Mouse (Mus musculus) olfactory bulb, adult 2 months (tissue): ENCODE measurements around the gene Rdh7. TPM values are rescaled to one million over a fixed set of nuclear protein-coding genes. Genes with fewer than 3 reads are reported as not detected.
"Not testable (repeated sequence)": the region's sequence is repeated elsewhere in the genome, so short reads cannot be mapped to it uniquely, and the experiment has no call there.

Source experiments
- H3K27ac ChIP-seq: fragments of 200-500 bp; 2 replicates; pipeline ENCODE4 v1.5.1; 2012; ENCODE audit warnings: low read depth, low read length; ENCODE audit not compliant: insufficient read depth
- H3K4me1 ChIP-seq: fragments of 200-500 bp; 2 replicates; pipeline ENCODE4 v1.6.1; 2012; ENCODE audit warnings: low read length; ENCODE audit not compliant: control insufficient read depth, insufficient read depth
- H3K4me3 ChIP-seq: fragments of 200-500 bp; 2 replicates; pipeline ENCODE4 v1.5.1; 2012; ENCODE audit warnings: mild to moderate bottlenecking, low read depth, low read length, moderate library complexity; ENCODE audit not compliant: insufficient read depth
- CTCF ChIP-seq: fragments of 200-500 bp; IDR thresholded peaks from 2 replicates; pipeline ENCODE4 v1.5.1; 2012; ENCODE audit warnings: low read depth, mild to moderate bottlenecking, low read length, moderate library complexity; ENCODE audit not compliant: insufficient read depth
- POLR2A ChIP-seq: fragments of 200-500 bp; IDR thresholded peaks from 2 replicates; pipeline ENCODE4 v1.6.1; 2012; ENCODE audit warnings: mild to moderate bottlenecking, low read depth, low read length, moderate library complexity; ENCODE audit not compliant: insufficient read depth
- WGBS: fragments of 180-500 bp; shearing (Covaris S2); methylation state at CpG from one replicate; pipeline ENCODE4 v1.1.7; 2018; 5-methylcytosine and 5-hydroxymethylcytosine counted together
- polyA plus RNA-seq: library from polyadenylated mRNA; stranded (reverse); fragments of >200 nt; gene quantifications from 2 replicates; pipeline ENCODE4 v1.2.4, GENCODE M21; 2012; ENCODE audit warnings: low replicate concordance; ENCODE audit not compliant: missing spikeins, insufficient read depth, insufficient read length

The Rdh7 gene
- polyA plus RNA-seq, 1 experiment: not detected

- H3K4me1 ChIP-seq: no peaks in the 10 kb centered on the region
- 73% methylated on average over 3 of the region's 3 CpGs for WGBS
These were observed 9.4 kb downstream of the Rdh7 start for GRCm38 (mm10) chr10:127879155-127879688.

GRCm38 (mm10) chr10:127878262-127879057 is 10.2 kb downstream of the Rdh7 start:
- TF ChIP-seq CTCF: no peak
- TF ChIP-seq POLR2A: no peak
- H3K4me1 ChIP-seq: no peaks in the 10 kb centered on the region
- 83% methylated on average over 3 of the region's 3 CpGs for WGBS
- H3K27ac ChIP-seq: no peak overlapping the region
- no peak overlapping the region for H3K4me3 ChIP-seq

More at GRCm38 (mm10) chr10:127879155-127879688, 9.4 kb downstream of the Rdh7 start:
- H3K27ac ChIP-seq: no peak overlapping the region
- H3K4me3 ChIP-seq: no peak overlapping the region
- TF ChIP-seq POLR2A: no peak
- TF ChIP-seq CTCF: no peak

- Histone ChIP-seq H3K4me3 (no peak overlapping the region), H3K27ac (no peak overlapping the region), H3K4me1 (no peaks in the 10 kb centered on the region)
- 68% methylated on average over 2 of the region's 2 CpGs for WGBS
- TF ChIP-seq CTCF (no peak), POLR2A (no peak)
These were observed 10.9 kb downstream of the Rdh7 start for GRCm38 (mm10) chr10:127877681-127878080.

GRCm38 (mm10) chr10:127872484-127872883 is 16.1 kb downstream of the Rdh7 start:
- 79% methylated on average over 4 of the region's 4 CpGs for WGBS
- H3K4me3 ChIP-seq: no peak overlapping the region
- TF ChIP-seq POLR2A (no peak), CTCF (no peak)
- H3K4me1 ChIP-seq: no peaks in the 10 kb centered on the region
- H3K27ac ChIP-seq: no peak overlapping the region

GRCm38 (mm10) chr10:127866232-127866631 is 22.4 kb downstream of the Rdh7 start, which contains the start of gene Rdh16f2:
Gene Rdh16f2 (plus strand): TSS chr10:127866474.
- no peak for TF ChIP-seq CTCF
- TF ChIP-seq POLR2A: no peak
- no peak within 1 kb of the TSS for H3K4me3 ChIP-seq
- H3K27ac ChIP-seq: no peak within 1 kb of the TSS
- 89% methylated on average over 3 of the region's 3 CpGs for WGBS
- H3K4me1 ChIP-seq: no peaks in the 10 kb centered on the region

GRCm38 (mm10) chr10:127864931-127865330 is 23.7 kb downstream of the Rdh7 start:
- H3K4me1 ChIP-seq: no peaks in the 10 kb centered on the region
- TF ChIP-seq CTCF (no peak), POLR2A (no peak)
- no peak overlapping the region for H3K27ac ChIP-seq
- no peak overlapping the region for H3K4me3 ChIP-seq

- TF ChIP-seq POLR2A (no peak), CTCF (no peak)
- no peak overlapping the region for H3K27ac ChIP-seq
These were observed 32.2 kb downstream of the Rdh7 start for GRCm38 (mm10) chr10:127856376-127856775.

GRCm38 (mm10) chr10:127849628-127850027 is 39.0 kb downstream of the Rdh7 start, which contains the start of gene Rdh19:
Gene Rdh19 (plus strand): TSS chr10:127849928.
- no peak within 1 kb of the TSS for H3K4me3 ChIP-seq
- H3K27ac ChIP-seq: no peak within 1 kb of the TSS
- WGBS: 78% methylated on average over 1 of the region's 1 CpGs
- TF ChIP-seq CTCF: no peak
- TF ChIP-seq POLR2A: no peak
- H3K4me1 ChIP-seq: no peaks in the 10 kb centered on the region

More at GRCm38 (mm10) chr10:127856376-127856775, 32.2 kb downstream of the Rdh7 start:
- no peak overlapping the region for H3K4me3 ChIP-seq
- H3K4me1 ChIP-seq: no peaks in the 10 kb centered on the region

- no peak overlapping the region for H3K4me3 ChIP-seq
- no peak overlapping the region for H3K27ac ChIP-seq
- 67% methylated on average over 1 of the region's 1 CpGs for WGBS
- TF ChIP-seq POLR2A (no peak), CTCF (no peak)
- no peaks in the 10 kb centered on the region for H3K4me1 ChIP-seq
These were observed 40.5 kb downstream of the Rdh7 start for GRCm38 (mm10) chr10:127848089-127848488.

- WGBS: 93% methylated on average over 5 of the region's 5 CpGs
- not testable (repeated sequence) for H3K27ac ChIP-seq, H3K4me1 ChIP-seq, H3K4me3 ChIP-seq
These were observed 42.7 kb downstream of the Rdh7 start for GRCm38 (mm10) chr10:127845945-127846344.
